Mouse (Mus musculus) myocyte (in vitro differentiated cells): ENCODE measurements around the gene Cnn1.

ENCODE experiments used
- MAX ChIP-seq: IDR thresholded peaks from one replicate; pipeline ENCODE4 v1.6.1; 2011; ENCODE audit warnings: low read depth, mild to moderate bottlenecking, control low read depth
- MYOD1 ChIP-seq, 3 experiments: IDR thresholded peaks; one replicate each; pipeline ENCODE4 v1.6.1; 2011; ENCODE audit warnings: control low read depth in 2 of 3, low read depth in 2 of 3, mild to moderate bottlenecking in 2 of 3, moderate library complexity in 1 of 3; ENCODE audit not compliant: insufficient read length in 2 of 3, control insufficient read depth in 1 of 3
- MYOG ChIP-seq, 3 experiments: IDR thresholded peaks; one replicate each; pipeline ENCODE4 v1.6.1; 2011; ENCODE audit warnings: control low read depth in 2 of 3, low read depth in 2 of 3, mild to moderate bottlenecking in 2 of 3; ENCODE audit not compliant: insufficient read length in 2 of 3, control insufficient read depth in 1 of 3, insufficient read depth in 1 of 3
- POLR2A ChIP-seq: IDR thresholded peaks from one replicate; pipeline ENCODE4 v1.6.1; 2011; ENCODE audit warnings: low read depth, mild to moderate bottlenecking, control low read depth, moderate library complexity; ENCODE audit not compliant: insufficient read length
- POLR2AphosphoS2 ChIP-seq: IDR thresholded peaks from one replicate; pipeline ENCODE4 v1.6.1; 2011; ENCODE audit warnings: low read depth, control low read depth; ENCODE audit not compliant: insufficient read length
- SRF ChIP-seq: IDR thresholded peaks from one replicate; pipeline ENCODE4 v1.6.1; 2011; ENCODE audit warnings: low read depth; ENCODE audit not compliant: control insufficient read depth, insufficient read length
- TCF12 ChIP-seq: IDR thresholded peaks from one replicate; pipeline ENCODE4 v1.6.1; 2011; ENCODE audit warnings: mild to moderate bottlenecking, control low read depth; ENCODE audit not compliant: poor library complexity, insufficient read depth, severe bottlenecking
- USF1 ChIP-seq: IDR thresholded peaks from one replicate; pipeline ENCODE4 v1.6.1; 2011; ENCODE audit warnings: low read depth, mild to moderate bottlenecking, control low read depth, moderate library complexity

DNA sequence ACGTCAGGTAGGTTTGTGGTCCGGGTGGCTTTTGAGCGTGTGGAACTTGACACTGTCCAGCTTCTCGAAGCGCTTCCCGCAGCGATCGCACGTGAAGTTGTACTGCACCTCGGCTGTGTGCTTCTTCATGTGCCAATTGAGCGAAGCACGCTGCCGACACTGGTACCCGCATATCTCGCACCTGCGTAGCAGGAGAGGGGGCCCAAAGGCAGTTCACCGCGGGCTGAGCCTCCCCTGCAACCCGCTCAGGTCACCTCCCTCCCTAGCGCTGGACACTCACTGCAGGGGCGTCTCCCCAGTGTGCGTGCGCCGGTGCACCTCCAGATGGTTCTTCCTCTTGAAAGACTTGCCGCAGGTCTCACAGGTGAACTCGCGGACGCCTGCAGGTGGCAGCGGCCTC, 43.3 kb upstream of the Cnn1 start:
- peak; percentile 7 for TF ChIP-seq POLR2A
- TF ChIP-seq MAX, result no peak
- TF ChIP-seq MYOG (IDR thresholded peaks at IDR 0.05; ENCODE audit: control insufficient read depth in 1 of 3, insufficient read depth in 1 of 3, insufficient read length in 2 of 3, low read depth in 2 of 3), result no peak
- no peak for TF ChIP-seq POLR2AphosphoS2
- TF ChIP-seq SRF, result no peak
- no peak for TF ChIP-seq USF1
- no peak for TF ChIP-seq MYOD1 (IDR thresholded peaks at IDR 0.05; ENCODE audit: control insufficient read depth in 1 of 3, insufficient read length in 2 of 3, low read depth in 2 of 3)
- TF ChIP-seq TCF12, result no peak
